In the genomic region with DNA sequence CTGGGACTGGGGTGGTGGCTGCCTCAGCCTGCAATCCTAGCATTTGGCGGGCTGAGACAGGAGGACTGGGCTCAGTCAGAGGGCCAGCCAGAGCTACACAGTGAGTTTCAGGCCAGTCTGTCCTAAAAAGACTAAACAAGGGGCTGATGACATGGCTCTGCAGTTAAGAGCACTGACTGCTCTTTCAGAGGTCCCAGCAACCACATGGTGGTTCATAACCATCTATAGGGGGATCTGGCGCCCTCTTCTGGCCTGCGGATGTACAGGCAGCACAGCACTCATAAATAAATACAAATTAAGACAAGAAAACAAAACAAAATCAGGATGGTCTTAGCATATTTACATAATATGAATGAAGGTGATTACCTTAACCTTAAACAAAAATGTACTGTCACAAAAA, we compare ENCODE assay signal across 9 mouse cellular contexts. TPM values are rescaled to one million over a fixed set of nuclear protein-coding genes. Genes with fewer than 3 reads are reported as not detected.
DNase-seq lines count a peak whose midpoint lies in the region; ATAC-seq and TF ChIP-seq lines count a peak whose summit lies in the region.
"Had no signal": no experiment of that assay in that cellular context is flagged by ENCODE, and none has a peak within 500 bp of the region (broad histone marks: within the 10 kb centered on the region; RNA-seq: fewer than 3 reads in every experiment).

No protein-coding gene starts in this region.

- peaks cover 44% of the 10 kb centered on the region for H3K36me3 ChIP-seq in liver, embryonic 15.5 days (replicated peaks)

- DNase-seq in urinary bladder, postnatal 25 days (ENCODE audit: low spot score) = peak; percentile 72
- DNase-seq in urinary bladder, postnatal 10 days (ENCODE audit: low spot score) = no peak
- DNase-seq in cerebellum, postnatal 25 days = peak; percentile 71 to 85
- peak; percentile 80 for DNase-seq in gastrocnemius, adult 2 months
- peak; percentile 73 for DNase-seq in kidney, adult 18-20 months
- peak; percentile 72 for DNase-seq in neural tube, embryonic 10.5 days (ENCODE audit: extremely low spot score, low spot score)
- DNase-seq in thymus, adult 18-20 months = peak; percentile 42 to 57

- peak overlapping the region; percentile 78 for H3K4me2 ChIP-seq in liver, embryonic 15.5 days

- no peaks in the 10 kb centered on the region for H3K27me3 ChIP-seq in liver, embryonic 15.5 days

- H3K9me3 ChIP-seq in liver, embryonic 15.5 days (replicated peaks) = no peaks in the 10 kb centered on the region

- peaks cover 43% of the 10 kb centered on the region for H3K4me1 ChIP-seq in liver, embryonic 15.5 days (replicated peaks)

- peak overlapping the region; percentile 84; the same call in 1 of the 2 replicates for H3K9ac ChIP-seq in liver, embryonic 15.5 days

- intact Hi-C loops in gastrocnemius, adult 2 months (cut with DNase I) = no loop called here

- ATAC-seq in liver, embryonic 15.5 days (ENCODE audit: insufficient read depth) = no peak

- peak overlapping the region; percentile 93 for H3K4me3 ChIP-seq in gastrocnemius, adult 2 months
- H3K4me3 ChIP-seq in liver, embryonic 15.5 days (replicated peaks) = peak overlapping the region; percentile 82

- H3K27ac ChIP-seq in gastrocnemius, adult 2 months = peak overlapping the region; percentile 97
- peak overlapping the region; percentile 100 for H3K27ac ChIP-seq in liver, embryonic 15.5 days (replicated peaks)

- 26% methylated on average over 3 of the region's 3 CpGs for WGBS in liver, embryonic 15.5 days (ENCODE audit: insufficient replicate concordance)

- peak; percentile 90 for TF ChIP-seq CTCF in gastrocnemius, adult 2 months (IDR thresholded peaks at IDR 0.05)

RNA-seq across cellular contexts. Expression of a gene that starts 1.4 kb away (rescaled TPM):
- total RNA-seq in gastrocnemius, adult 2 months (2021) = 10 to 100 TPM; 27.8 to 30.9 TPM
- polyA plus RNA-seq in liver, embryonic 15.5 days (2015; fragmentation: Nextera tagmentation; extraction: Ambion mirVana) = 70.6 and 79.4 TPM in 2 replicates

RNA-seq across cellular contexts. Expression of a gene that starts 10.0 kb away (rescaled TPM):
- total RNA-seq in gastrocnemius, adult 2 months (2021) = 100 to 1,000 TPM; 221 to 234 TPM
- 280 and 309 TPM in 2 replicates for polyA plus RNA-seq in liver, embryonic 15.5 days (2015; fragmentation: Nextera tagmentation; extraction: Ambion mirVana)

RNA-seq across cellular contexts. Expression of a gene that starts 17.3 kb away (rescaled TPM):
- total RNA-seq in gastrocnemius, adult 2 months (2021) = 10 to 100 TPM; 39.5 to 40.9 TPM
- polyA plus RNA-seq in liver, embryonic 15.5 days (2015; fragmentation: Nextera tagmentation; extraction: Ambion mirVana) = 46.4 and 50.2 TPM in 2 replicates

RNA-seq across cellular contexts. Expression of a gene that starts 49.1 kb away (rescaled TPM):
- total RNA-seq in gastrocnemius, adult 2 months (2021) = not detected
- 587 and 603 TPM in 2 replicates for polyA plus RNA-seq in liver, embryonic 15.5 days (2015; fragmentation: Nextera tagmentation; extraction: Ambion mirVana)
- total RNA-seq: gastrocnemius, adult 8-10 months had no signal
